Mouse (Mus musculus): Measurements from ENCODE around the gene Cox4i1.
A peak's percentile ranks its signal among the peaks of the same experiment; 100 is the strongest.

Gene Cox4i1

GRCm38 (mm10) chr8:120664566-120664965 is 3.5 kb upstream of the Cox4i1 start:
- no peak for DNase-seq (ENCODE audit: low spot score in 2 of 2)

GRCm38 (mm10) chr8:120665726-120666455 is 2.1 kb upstream of the Cox4i1 start:
- DNase-seq (ENCODE audit: low spot score in 2 of 2): peak in 1 of 2 experiments; percentile 22

GRCm38 (mm10) chr8:120666807-120667470 is 1.1 kb upstream of the Cox4i1 start:
- no peak for DNase-seq (ENCODE audit: low spot score in 2 of 2)

GRCm38 (mm10) chr8:120668374-120668905 is 418 bp downstream of the Cox4i1 start, which contains the start of gene Emc8:
Gene Emc8 (minus strand): TSS chr8:120668573.
- no peak for DNase-seq (ENCODE audit: low spot score in 2 of 2)

- DNase-seq (ENCODE audit: low spot score in 2 of 2): no peak
Measured at GRCm38 (mm10) chr8:120671775-120672174, 3.8 kb downstream of the Cox4i1 start.

- no peak for DNase-seq (ENCODE audit: low spot score in 2 of 2)
Measured at GRCm38 (mm10) chr8:120672626-120673229, 4.7 kb downstream of the Cox4i1 start.

GRCm38 (mm10) chr8:120673298-120673697 is 5.3 kb downstream of the Cox4i1 start:
- no peak for DNase-seq (ENCODE audit: low spot score in 2 of 2)

- DNase-seq (ENCODE audit: low spot score in 2 of 2): no peak
Measured at GRCm38 (mm10) chr8:120675718-120676117, 7.7 kb downstream of the Cox4i1 start.

GRCm38 (mm10) chr8:120678447-120678846 is 10.4 kb downstream of the Cox4i1 start:
- DNase-seq (ENCODE audit: low spot score in 2 of 2): peak; percentile 67 to 78

- no peak for DNase-seq (ENCODE audit: low spot score in 2 of 2)
Measured at GRCm38 (mm10) chr8:120679629-120680387, 11.8 kb downstream of the Cox4i1 start.

- peak in 1 of 2 experiments; percentile 39 for DNase-seq (ENCODE audit: low spot score in 2 of 2)
Measured at GRCm38 (mm10) chr8:120680405-120680804, 12.4 kb downstream of the Cox4i1 start.

- DNase-seq (ENCODE audit: low spot score in 2 of 2): peak in 1 of 2 experiments; percentile 32
Measured at GRCm38 (mm10) chr8:120681113-120681512, 13.1 kb downstream of the Cox4i1 start.

- DNase-seq (ENCODE audit: low spot score in 2 of 2): peak; percentile 81 to 83
Measured at GRCm38 (mm10) chr8:120683602-120684001, 15.6 kb downstream of the Cox4i1 start.

GRCm38 (mm10) chr8:120684082-120684481 is 16.1 kb downstream of the Cox4i1 start:
- DNase-seq (ENCODE audit: low spot score in 2 of 2): no peak

- DNase-seq (ENCODE audit: low spot score in 2 of 2): peak in 1 of 2 experiments; percentile 42
Measured at GRCm38 (mm10) chr8:120685097-120685496, 17.1 kb downstream of the Cox4i1 start.

GRCm38 (mm10) chr8:120685591-120685990 is 17.6 kb downstream of the Cox4i1 start:
- DNase-seq (ENCODE audit: low spot score in 2 of 2): no peak

- DNase-seq (ENCODE audit: low spot score in 2 of 2): peak in 1 of 2 experiments; percentile 35
Measured at GRCm38 (mm10) chr8:120686051-120686450, 18.0 kb downstream of the Cox4i1 start.

- no peak for DNase-seq (ENCODE audit: low spot score in 2 of 2)
Measured at GRCm38 (mm10) chr8:120686576-120686975, 18.6 kb downstream of the Cox4i1 start.

- no peak for DNase-seq (ENCODE audit: low spot score in 2 of 2)
Measured at GRCm38 (mm10) chr8:120687786-120688185, 19.8 kb downstream of the Cox4i1 start.

- no peak for DNase-seq (ENCODE audit: low spot score in 2 of 2)
Measured at GRCm38 (mm10) chr8:120688511-120688910, 20.5 kb downstream of the Cox4i1 start.

- DNase-seq (ENCODE audit: low spot score in 2 of 2): no peak
Measured at GRCm38 (mm10) chr8:120692934-120693333, 24.9 kb downstream of the Cox4i1 start.
